Mouse (Mus musculus) heart, adult 2 months (tissue): ENCODE results near the gene Ccdc78. TPM values are rescaled to one million over a fixed set of nuclear protein-coding genes. Genes with fewer than 3 reads are reported as not detected.
A peak's percentile ranks its signal among the peaks of the same experiment; 100 is the strongest.

ENCODE experiments used
- DNase-seq, 2 experiments: peaks; one replicate each; pipeline ENCODE4 v3.0.0; 2021
- H3K27ac ChIP-seq: fragments of 200-600 bp; 2 replicates; pipeline ENCODE4 v1.8.1; 2022
- H3K27me3 ChIP-seq: fragments of 200-500 bp; 2 replicates; pipeline ENCODE4 v1.6.1; 2012; ENCODE audit warnings: mild to moderate bottlenecking, low read length, inconsistent platforms, mixed read lengths; ENCODE audit not compliant: control insufficient read depth, insufficient read depth
- H3K36me3 ChIP-seq: fragments of 200-500 bp; 2 replicates; pipeline ENCODE4 v1.6.1; 2012; ENCODE audit warnings: low read length, inconsistent platforms; ENCODE audit not compliant: control insufficient read depth, insufficient read depth
- H3K4me1 ChIP-seq: fragments of 200-500 bp; 2 replicates; pipeline ENCODE4 v1.6.1; 2011; ENCODE audit warnings: low read length; ENCODE audit not compliant: control insufficient read depth, insufficient read depth
- H3K4me3 ChIP-seq: fragments of 200-600 bp; 2 replicates; pipeline ENCODE4 v1.8.1; 2022
- H3K79me2 ChIP-seq: fragments of 200-500 bp; replicated peaks from 2 replicates; pipeline ENCODE4 v1.6.1; 2012; ENCODE audit warnings: mild to moderate bottlenecking, inconsistent platforms, low read length, moderate library complexity, mixed read lengths; ENCODE audit not compliant: control insufficient read depth, insufficient read depth
- H3K9ac ChIP-seq: fragments of 200-500 bp; 2 replicates; pipeline ENCODE4 v1.6.1; 2012; ENCODE audit warnings: low read depth, mild to moderate bottlenecking, control low read depth, inconsistent platforms, low read length, mixed read lengths
- CTCF ChIP-seq: fragments of 200-600 bp; IDR thresholded peaks from 2 replicates; pipeline ENCODE4 v1.8.1; 2022; ENCODE audit warnings: antibody characterized with exemption, mild to moderate bottlenecking, moderate library complexity
- EP300 ChIP-seq: fragments of 200-500 bp; IDR thresholded peaks from 2 replicates; pipeline ENCODE4 v1.6.1; 2011; ENCODE audit warnings: low read depth, low read length, control low read depth; ENCODE audit not compliant: insufficient read depth
- POLR2A ChIP-seq: fragments of 200-500 bp; IDR thresholded peaks from 2 replicates; pipeline ENCODE4 v1.6.1; 2011; ENCODE audit warnings: mild to moderate bottlenecking, low read depth, low read length, control low read depth; ENCODE audit not compliant: insufficient read depth
- WGBS: fragments of 180-500 bp; shearing (Covaris S2); methylation state at CpG from one replicate; pipeline ENCODE4 v1.1.7; 2018; 5-methylcytosine and 5-hydroxymethylcytosine counted together
- intact Hi-C: fragments of 180-260 bp; cut with DNase I; formaldehyde crosslinking; loops from one replicate; pipeline ENCODE4 v1.15.1; 2025
- polyA plus RNA-seq: library from polyadenylated mRNA; depleted of rRNA; stranded (reverse); fragments of >200 nt; gene quantifications from 2 replicates; pipeline ENCODE4 v1.2.3, GENCODE M21; 2012
- total RNA-seq, 2 experiments: library from RNA; stranded (reverse); gene quantifications; 2 replicates each; pipeline ENCODE4 v1.2.3; 2021

Gene Ccdc78
- total and polyA plus RNA-seq, 3 experiments = 1.1 TPM; not detected in 2

DNA sequence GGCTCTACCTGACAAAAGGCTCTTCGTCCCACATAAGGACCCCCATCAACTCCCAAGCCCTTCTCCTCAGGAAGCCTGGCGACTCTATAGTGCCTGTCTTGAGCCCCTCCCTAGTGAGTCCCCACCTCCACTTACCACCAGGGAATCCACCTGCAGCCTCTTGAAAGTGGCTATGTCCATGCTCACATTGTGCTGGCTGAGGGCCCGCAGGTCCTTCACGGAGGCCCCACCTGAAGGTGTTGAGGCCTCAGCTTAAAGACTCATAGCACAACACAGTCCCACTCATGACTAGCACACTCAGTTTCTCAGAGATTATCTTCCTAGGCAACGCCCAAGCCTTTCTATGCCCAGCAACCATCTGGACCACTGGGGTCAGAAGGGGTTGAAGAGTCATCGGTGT, 37.1 kb upstream of the Ccdc78 start:
- 81% methylated on average over 6 of the region's 6 CpGs for WGBS
- TF ChIP-seq CTCF = no peak
- no peak for TF ChIP-seq POLR2A
- no peak for TF ChIP-seq EP300
- Histone ChIP-seq H3K27ac (no peak overlapping the region), H3K36me3 (no peaks in the 10 kb centered on the region), H3K4me1 (no peaks in the 10 kb centered on the region), H3K27me3 (no peaks in the 10 kb centered on the region), H3K4me3 (no peak overlapping the region), H3K9ac (no peak overlapping the region), H3K79me2 (no peaks in the 10 kb centered on the region)
- intact Hi-C loops = no loop called here
- DNase-seq = no peak

DNA sequence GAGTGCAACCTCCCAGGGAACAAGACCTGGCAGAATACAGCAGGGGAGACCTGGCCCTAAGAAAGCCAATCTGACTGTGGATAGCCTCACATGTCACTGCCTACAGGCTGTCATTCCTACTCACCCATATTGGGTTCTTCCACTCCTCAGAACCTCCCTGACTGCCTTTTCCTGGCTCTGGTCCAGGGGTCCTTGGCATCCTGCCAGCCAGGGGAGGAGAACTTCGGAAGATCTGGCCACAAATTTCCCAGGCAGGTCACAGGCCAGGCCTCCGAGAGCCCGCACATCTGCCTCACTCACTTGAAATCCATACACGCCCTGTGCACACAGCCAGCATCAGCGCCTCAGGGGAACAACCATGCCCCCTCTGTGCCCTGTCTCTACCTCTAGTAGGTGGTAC, 34.9 kb upstream of the Ccdc78 start:
- intact Hi-C loops = no loop called here
- H3K9ac ChIP-seq = no peak overlapping the region
- no peaks in the 10 kb centered on the region for H3K79me2 ChIP-seq
- no peaks in the 10 kb centered on the region for H3K4me1 ChIP-seq
- H3K36me3 ChIP-seq = no peaks in the 10 kb centered on the region
- WGBS = 20% methylated on average over 5 of the region's 5 CpGs
- H3K27me3 ChIP-seq = no peaks in the 10 kb centered on the region
- DNase-seq = peak; percentile 33 to 47
- H3K27ac ChIP-seq = no peak overlapping the region
- H3K4me3 ChIP-seq = no peak overlapping the region
- TF ChIP-seq CTCF (no peak), EP300 (no peak), POLR2A (no peak)

DNA sequence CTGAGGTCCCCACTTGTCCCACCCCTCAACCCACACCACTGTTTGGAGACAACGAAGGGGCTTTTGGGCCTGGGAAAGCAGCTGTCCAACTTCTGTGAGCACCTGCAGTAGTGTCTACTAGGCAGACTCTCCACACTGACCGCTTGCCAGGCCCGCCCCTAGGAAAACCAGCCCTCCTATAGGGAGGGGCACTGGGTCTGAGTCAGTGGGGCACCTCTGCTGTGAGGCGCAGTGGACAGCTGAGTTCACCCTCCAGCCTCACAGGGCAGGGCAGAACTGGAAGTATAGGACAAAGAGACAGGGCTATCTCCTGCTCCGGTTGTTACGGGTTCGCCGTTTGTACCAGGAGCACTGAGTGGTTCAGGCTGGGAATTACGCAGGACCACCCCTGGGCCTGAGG, 32.1 kb upstream of the Ccdc78 start, which contains the start of gene Msln:
TSS of gene Msln (minus strand) at position 138 of the 400 bp plus-strand sequence.
- WGBS = 85% methylated on average over 9 of the region's 9 CpGs
- intact Hi-C loops = no loop called here
- TF ChIP-seq POLR2A (no peak), EP300 (no peak), CTCF (no peak)
- Histone ChIP-seq H3K27ac (no peak within 1 kb of the TSS), H3K4me1 (no peaks in the 10 kb centered on the region), H3K4me3 (no peak within 1 kb of the TSS), H3K79me2 (no peaks in the 10 kb centered on the region), H3K36me3 (no peaks in the 10 kb centered on the region), H3K27me3 (no peaks in the 10 kb centered on the region), H3K9ac (no peak within 1 kb of the TSS)
- no peak for DNase-seq

DNA sequence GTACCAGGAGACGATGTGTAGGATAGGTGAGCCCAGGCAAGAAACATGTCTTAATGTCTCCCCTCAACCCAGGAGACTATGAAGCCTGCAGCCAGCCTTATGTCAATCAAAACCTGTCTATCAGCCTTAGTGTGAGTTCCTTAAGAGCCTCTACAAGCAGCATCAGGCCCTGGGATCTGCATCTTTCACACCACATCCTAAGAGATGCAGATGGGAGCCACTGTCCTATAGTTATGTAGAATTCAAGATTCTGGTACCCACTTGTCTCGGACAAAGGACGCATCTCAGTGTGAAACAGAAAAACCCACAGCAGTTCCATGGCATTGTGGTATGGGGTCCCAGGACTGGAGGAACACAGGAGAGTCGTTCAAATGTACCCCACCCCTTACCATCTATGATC, 31.3 kb upstream of the Ccdc78 start:
- Histone ChIP-seq H3K27ac (no peak overlapping the region), H3K9ac (no peak overlapping the region), H3K79me2 (no peaks in the 10 kb centered on the region), H3K36me3 (no peaks in the 10 kb centered on the region), H3K4me3 (no peak overlapping the region), H3K27me3 (no peaks in the 10 kb centered on the region), H3K4me1 (no peaks in the 10 kb centered on the region)
- TF ChIP-seq CTCF = no peak
- no peak for TF ChIP-seq POLR2A
- TF ChIP-seq EP300 = no peak
- intact Hi-C loops = no loop called here
- DNase-seq = no peak
- 80% methylated on average over 4 of the region's 4 CpGs for WGBS

DNA sequence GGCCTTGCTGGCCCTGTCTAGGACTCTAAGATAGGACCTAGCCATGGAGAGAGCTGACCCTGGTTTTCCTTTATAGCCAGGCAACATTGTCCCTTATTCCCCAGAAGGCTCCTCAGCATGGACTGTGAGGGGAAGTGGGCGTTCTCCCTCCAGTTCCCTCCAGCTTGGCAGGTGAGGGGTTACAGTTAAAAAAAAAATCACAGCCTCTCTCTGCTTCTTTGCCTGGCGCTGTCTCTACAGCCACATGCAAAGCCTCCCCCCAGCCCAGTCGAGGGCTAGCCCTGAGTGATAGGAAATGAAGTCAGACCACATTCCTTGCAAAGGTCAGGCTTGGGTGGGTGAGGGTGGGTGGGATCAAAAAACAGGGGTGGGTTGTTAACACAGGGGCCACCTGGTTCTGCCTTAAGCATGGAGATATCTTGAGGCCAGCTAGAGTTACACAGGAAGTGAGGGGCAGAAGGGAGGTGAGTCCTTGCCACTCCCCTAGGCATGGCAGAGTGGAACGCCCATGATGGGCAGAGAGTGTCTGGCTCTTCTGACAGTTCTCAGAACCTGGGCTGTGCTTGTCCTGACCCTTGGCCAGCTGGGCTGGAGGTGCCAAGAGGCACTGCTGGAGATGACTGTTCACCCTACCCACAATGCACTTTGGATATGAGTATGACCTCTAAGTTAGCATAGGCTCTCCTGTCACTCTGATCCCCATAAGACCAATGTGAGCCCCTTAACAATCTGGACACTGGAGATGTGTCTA, 30.6 kb upstream of the Ccdc78 start:
- 34% methylated on average over 4 of the region's 4 CpGs for WGBS
- TF ChIP-seq CTCF (no peak), POLR2A (no peak), EP300 (no peak)
- Histone ChIP-seq H3K27me3 (no peaks in the 10 kb centered on the region), H3K9ac (no peak overlapping the region), H3K79me2 (no peaks in the 10 kb centered on the region), H3K4me3 (no peak overlapping the region), H3K36me3 (no peaks in the 10 kb centered on the region), H3K4me1 (no peaks in the 10 kb centered on the region), H3K27ac (no peak overlapping the region)
- intact Hi-C loops = no loop called here
- no peak for DNase-seq
